In genomic region chr9:65520505-65520876, GRCm38 (mm10) we compare ENCODE assay signal across 10 mouse cellular contexts. TPM values are rescaled to one million over a fixed set of nuclear protein-coding genes. Genes with fewer than 3 reads are reported as not detected.
A peak's percentile ranks its signal among the peaks of the same experiment; 100 is the strongest.
DNase-seq lines count a peak whose midpoint lies in the region; ATAC-seq and TF ChIP-seq lines count a peak whose summit lies in the region.
"Had no signal": no experiment of that assay in that cellular context is flagged by ENCODE, and none has a peak within 500 bp of the region (broad histone marks: within the 10 kb centered on the region; RNA-seq: fewer than 3 reads in every experiment).

No protein-coding gene starts in this region.

- H3K4me2 ChIP-seq in heart, embryonic 16.5 days (ENCODE audit: low read depth, low read length), result peak overlapping the region; percentile 60
- H3K4me2 ChIP-seq in limb, embryonic 15.5 days, result peak overlapping the region; percentile 57

- intact Hi-C loops in heart, adult 2 months (cut with DNase I), result no loop called here

- 0 out of 2 replicates have a peak, but pooled peaks cover 3% of the 10 kb centered on the region for H3K27me3 ChIP-seq in heart, embryonic 16.5 days (ENCODE audit: control insufficient read depth, insufficient read depth, low read length)
- 0 out of 2 replicates have a peak, but pooled peaks cover 2% of the 10 kb centered on the region for H3K27me3 ChIP-seq in heart, adult 2 months (ENCODE audit: control insufficient read depth, insufficient read depth, low read length)
- H3K27me3 ChIP-seq in hindbrain, embryonic 10.5 days (ENCODE audit: insufficient read depth, poor library complexity, severe bottlenecking), result peaks cover 22% of the 10 kb centered on the region
- H3K27me3 ChIP-seq in limb, embryonic 15.5 days, result no peaks in the 10 kb centered on the region

- H3K9ac ChIP-seq in heart, embryonic 16.5 days (ENCODE audit: low read length), result no peak overlapping the region
- H3K9ac ChIP-seq in heart, adult 2 months (ENCODE audit: low read depth, low read length), result no peak overlapping the region
- H3K9ac ChIP-seq in limb, embryonic 15.5 days, result no peak overlapping the region

- TF ChIP-seq EP300 in heart, adult 2 months (IDR thresholded peaks at IDR 0.05; ENCODE audit: insufficient read depth, low read depth, low read length), result no peak

- no peak for DNase-seq in heart, adult 2 months
- DNase-seq in brain, embryonic 18.5 days (ENCODE audit: low read depth, low spot score), result peak; percentile 20
- no peak for DNase-seq in hindbrain, embryonic 10.5 days (ENCODE audit: low spot score)
- no peak for DNase-seq in urinary bladder, adult 18-20 months (ENCODE audit: low spot score in 2 of 2)
- DNase-seq in thymus, postnatal 4 days, result no peak
- DNase-seq in thymus, postnatal 0 days (ENCODE audit: low spot score), result no peak
- DNase-seq: kidney, postnatal 36 days had no signal

- H3K36me3 ChIP-seq in heart, embryonic 16.5 days (ENCODE audit: control insufficient read depth, insufficient read depth), result no peaks in the 10 kb centered on the region
- no peaks in the 10 kb centered on the region for H3K36me3 ChIP-seq in heart, adult 2 months (ENCODE audit: control insufficient read depth, insufficient read depth, low read length)
- H3K36me3 ChIP-seq in hindbrain, embryonic 10.5 days, result no peaks in the 10 kb centered on the region
- H3K36me3 ChIP-seq in limb, embryonic 15.5 days, result no peaks in the 10 kb centered on the region

- H3K9me3 ChIP-seq in heart, embryonic 16.5 days (replicated peaks; ENCODE audit: control insufficient read depth, low read length), result no peaks in the 10 kb centered on the region
- H3K9me3 ChIP-seq in hindbrain, embryonic 10.5 days, result no peaks in the 10 kb centered on the region
- H3K9me3 ChIP-seq in limb, embryonic 15.5 days, result no peaks in the 10 kb centered on the region

- H3K4me1 ChIP-seq in heart, embryonic 16.5 days (ENCODE audit: control insufficient read depth, insufficient read depth, low read length), result peaks cover 8% of the 10 kb centered on the region; the same call in 1 of the 2 replicates
- H3K4me1 ChIP-seq in heart, adult 2 months (ENCODE audit: control insufficient read depth, insufficient read depth, low read length), result peaks cover 1% of the 10 kb centered on the region; the same call in 1 of the 2 replicates
- peaks cover 32% of the 10 kb centered on the region for H3K4me1 ChIP-seq in hindbrain, embryonic 10.5 days (replicated peaks)
- H3K4me1 ChIP-seq in limb, embryonic 15.5 days, result peaks cover 22% of the 10 kb centered on the region

- no peak for ATAC-seq in heart, embryonic 16.5 days (replicated peaks; ENCODE audit: extremely low read depth, insufficient read depth, low FRiP score)
- ATAC-seq in limb, embryonic 15.5 days (ENCODE audit: insufficient number of reproducible peaks, low FRiP score, low TSS enrichment, low read depth), result no peak

- H3K4me3 ChIP-seq in heart, embryonic 16.5 days (ENCODE audit: low read length), result peak overlapping the region; percentile 0; the same call in 1 of the 2 replicates
- H3K4me3 ChIP-seq in heart, adult 2 months, result no peak overlapping the region
- peak overlapping the region; percentile 47 for H3K4me3 ChIP-seq in hindbrain, embryonic 10.5 days
- H3K4me3 ChIP-seq in limb, embryonic 15.5 days, result peak overlapping the region; percentile 26

- H3K27ac ChIP-seq in heart, embryonic 16.5 days (ENCODE audit: low read length), result no peak overlapping the region
- H3K27ac ChIP-seq in heart, adult 2 months, result no peak overlapping the region
- H3K27ac ChIP-seq in hindbrain, embryonic 10.5 days, result no peak overlapping the region; the same call in 1 of the 2 replicates
- no peak overlapping the region for H3K27ac ChIP-seq in limb, embryonic 15.5 days

- TF ChIP-seq CTCF in heart, adult 2 months (IDR thresholded peaks at IDR 0.05), result no peak

- 23% methylated on average over 11 of the region's 11 CpGs for WGBS in heart, embryonic 16.5 days
- WGBS in heart, adult 2 months, result 32% methylated on average over 11 of the region's 11 CpGs
- 18% methylated on average over 11 of the region's 11 CpGs for WGBS in hindbrain, embryonic 10.5 days
- WGBS in limb, embryonic 15.5 days, result 11% methylated on average over 11 of the region's 11 CpGs

- no peaks in the 10 kb centered on the region for H3K79me2 ChIP-seq in heart, adult 2 months (replicated peaks; ENCODE audit: control insufficient read depth, insufficient read depth, low read length)

- no peak for TF ChIP-seq POLR2A in heart, adult 2 months (IDR thresholded peaks at IDR 0.05; ENCODE audit: insufficient read depth, low read depth, low read length)

RNA-seq across cellular contexts. Expression of gene Ankdd1a, which starts 0.5 kb away (rescaled TPM):
- polyA plus RNA-seq in heart, embryonic 16.5 days (2015; fragmentation: Nextera tagmentation; extraction: Ambion mirVana), result not detected in 2 replicates
- total RNA-seq in heart, adult 2 months (2021), result not detected
- polyA plus RNA-seq in heart, adult 2 months (2012; rRNA removed), result not detected in 2 replicates
- 0.11 TPM in 1 of 2 replicates, not detected in the other for polyA plus RNA-seq in hindbrain, embryonic 10.5 days (2016; fragmentation: Nextera tagmentation; extraction: Ambion mirVana)
- polyA plus RNA-seq in limb, embryonic 15.5 days (2015; fragmentation: Nextera tagmentation; extraction: Ambion mirVana), result 0.35 and 0.76 TPM in 2 replicates
- 0.12 TPM in 2 replicates for polyA plus RNA-seq in thymus, postnatal 0 days (2015; fragmentation: Nextera tagmentation; extraction: Ambion mirVana)
- total RNA-seq: ES-E14 had no signal

RNA-seq across cellular contexts. Expression of gene Plekho2, which starts 59.3 kb away (rescaled TPM):
- polyA plus RNA-seq in heart, embryonic 16.5 days (2015; fragmentation: Nextera tagmentation; extraction: Ambion mirVana), result 11.0 and 12.0 TPM in 2 replicates
- total RNA-seq in heart, adult 2 months (2021), result 10 to 100 TPM in 1 of 2 experiments, 1 to 10 TPM in 1; 9.9 to 11.1 TPM
- 16.5 and 18.8 TPM in 2 replicates for polyA plus RNA-seq in heart, adult 2 months (2012; rRNA removed)
- polyA plus RNA-seq in hindbrain, embryonic 10.5 days (2016; fragmentation: Nextera tagmentation; extraction: Ambion mirVana), result 14.5 and 15.2 TPM in 2 replicates
- polyA plus RNA-seq in limb, embryonic 15.5 days (2015; fragmentation: Nextera tagmentation; extraction: Ambion mirVana), result 18.6 and 19.7 TPM in 2 replicates
- polyA plus RNA-seq in thymus, postnatal 0 days (2015; fragmentation: Nextera tagmentation; extraction: Ambion mirVana), result 12.2 and 14.9 TPM in 2 replicates

RNA-seq across cellular contexts. Expression of gene Spg21, which starts 59.7 kb away (rescaled TPM):
- 59.9 and 61.9 TPM in 2 replicates for polyA plus RNA-seq in heart, embryonic 16.5 days (2015; fragmentation: Nextera tagmentation; extraction: Ambion mirVana)
- 10 to 100 TPM; 11.4 to 12.1 TPM for total RNA-seq in heart, adult 2 months (2021)
- polyA plus RNA-seq in heart, adult 2 months (2012; rRNA removed), result 8.8 and 21.1 TPM in 2 replicates
- polyA plus RNA-seq in hindbrain, embryonic 10.5 days (2016; fragmentation: Nextera tagmentation; extraction: Ambion mirVana), result 98.2 and 102 TPM in 2 replicates
- polyA plus RNA-seq in limb, embryonic 15.5 days (2015; fragmentation: Nextera tagmentation; extraction: Ambion mirVana), result 123 and 165 TPM in 2 replicates
- polyA plus RNA-seq in thymus, postnatal 0 days (2015; fragmentation: Nextera tagmentation; extraction: Ambion mirVana), result 105 and 115 TPM in 2 replicates
